Mouse (Mus musculus): Measurements from ENCODE around the gene Olfr1457. TPM values are rescaled to one million over a fixed set of nuclear protein-coding genes. Genes with fewer than 3 reads are reported as not detected.

The Olfr1457 gene
- total RNA-seq (2012; rRNA removed) = not detected in 2 replicates
- not detected for polyA plus RNA-seq (2012; ENCODE audit: insufficient read depth in 1 of 2, insufficient read length in 2 of 2, low read depth in 1 of 2, low replicate concordance in 2 of 2, missing spikeins in 1 of 2)

- no peak within 1 kb of the TSS for H3K9ac ChIP-seq (ENCODE audit: control insufficient read depth, low read depth, low read length, poor library complexity, severe bottlenecking)
- H3K9me3 ChIP-seq (replicated peaks; ENCODE audit: insufficient read depth, low read length) = no peaks in the 10 kb centered on the region
- H3K4me1 ChIP-seq (ENCODE audit: control insufficient read depth in 1 of 2, insufficient read depth in 2 of 2, low read length in 2 of 2) = no peaks in the 10 kb centered on the region
- no peaks in the 10 kb centered on the region for H3K27me3 ChIP-seq (ENCODE audit: control insufficient read depth in 1 of 2, insufficient read depth in 2 of 2, low read length in 2 of 2)
- no peak within 1 kb of the TSS for H3K4me3 ChIP-seq (ENCODE audit: control insufficient read depth in 1 of 2, insufficient read depth in 1 of 2, low read depth in 2 of 2, low read length in 2 of 2)
- TF ChIP-seq CHD1 (IDR thresholded peaks at IDR 0.05; ENCODE audit: low read depth, low read length) (no peak), E2F4 (IDR thresholded peaks at IDR 0.05; ENCODE audit: borderline replicate concordance, low read depth, low read length) (no peak), CTCF (IDR thresholded peaks at IDR 0.05 in 2 of 3, conservative IDR thresholded peaks at IDR 0.05 in 1 of 3; ENCODE audit: control insufficient read depth in 1 of 3, insufficient read depth in 1 of 3, low read depth in 2 of 3, low read length in 3 of 3, poor library complexity in 1 of 3, severe bottlenecking in 1 of 3) (no peak), GATA1 (IDR thresholded peaks at IDR 0.05; ENCODE audit: low read depth, low read length) (no peak), ZKSCAN1 (IDR thresholded peaks at IDR 0.05; ENCODE audit: low read depth, low read length) (no peak)
- H3K27ac ChIP-seq (ENCODE audit: control insufficient read depth, low read depth, low read length) = no peak within 1 kb of the TSS
- no peaks in the 10 kb centered on the region for H3K79me2 ChIP-seq (ENCODE audit: control insufficient read depth, insufficient read depth, low read length, poor library complexity)
- H3K36me3 ChIP-seq (ENCODE audit: control insufficient read depth in 1 of 2, insufficient read depth in 2 of 2, low read length in 2 of 2) = no peaks in the 10 kb centered on the region
- DNase-seq (ENCODE audit: low read depth, low spot score) = no peak
These were observed at the start of gene Olfr1457 for GRCm38 (mm10) chr19:13097791-13098190. Gene Olfr1457, minus strand, starts transcription at chr19:13097891.

- Histone ChIP-seq H3K27ac (ENCODE audit: control insufficient read depth, low read depth, low read length) (no peak within 1 kb of the TSS), H3K36me3 (ENCODE audit: control insufficient read depth in 1 of 2, insufficient read depth in 2 of 2, low read length in 2 of 2) (no peaks in the 10 kb centered on the region), H3K9me3 (replicated peaks; ENCODE audit: insufficient read depth, low read length) (no peaks in the 10 kb centered on the region), H3K27me3 (ENCODE audit: control insufficient read depth in 1 of 2, insufficient read depth in 2 of 2, low read length in 2 of 2) (no peaks in the 10 kb centered on the region), H3K4me1 (ENCODE audit: control insufficient read depth in 1 of 2, insufficient read depth in 2 of 2, low read length in 2 of 2) (no peaks in the 10 kb centered on the region), H3K79me2 (ENCODE audit: control insufficient read depth, insufficient read depth, low read length, poor library complexity) (no peaks in the 10 kb centered on the region), H3K9ac (ENCODE audit: control insufficient read depth, low read depth, low read length, poor library complexity, severe bottlenecking) (no peak within 1 kb of the TSS), H3K4me3 (ENCODE audit: control insufficient read depth in 1 of 2, insufficient read depth in 1 of 2, low read depth in 2 of 2, low read length in 2 of 2) (no peak within 1 kb of the TSS)
- DNase-seq (ENCODE audit: low read depth, low spot score) = no peak
- TF ChIP-seq POLR2AphosphoS5 (IDR thresholded peaks at IDR 0.05; ENCODE audit: borderline replicate concordance, low read depth, low read length) = no peak
- no peak for TF ChIP-seq CHD2 (IDR thresholded peaks at IDR 0.05; ENCODE audit: low read length)
- no peak for TF ChIP-seq TBP (IDR thresholded peaks at IDR 0.05; ENCODE audit: low read depth, low read length)
- no peak for TF ChIP-seq MXI1 (IDR thresholded peaks at IDR 0.05; ENCODE audit: low read depth, low read length)
- no peak for TF ChIP-seq RCOR1 (IDR thresholded peaks at IDR 0.05; ENCODE audit: low read depth, low read length)
- TF ChIP-seq SMC3 (IDR thresholded peaks at IDR 0.05; ENCODE audit: low read depth, low read length) = no peak
- no peak for TF ChIP-seq BHLHE40 (IDR thresholded peaks at IDR 0.05; ENCODE audit: borderline replicate concordance, low read depth, low read length)
- no peak for TF ChIP-seq KAT2A (conservative IDR thresholded peaks at IDR 0.05; ENCODE audit: low read depth, low read length)
- TF ChIP-seq NRF1 (IDR thresholded peaks at IDR 0.05; ENCODE audit: insufficient read depth, low read depth, low read length, poor library complexity, severe bottlenecking) = no peak
- TF ChIP-seq ZMIZ1 (IDR thresholded peaks at IDR 0.05; ENCODE audit: low read depth, low read length) = no peak
- no peak for TF ChIP-seq JUND (IDR thresholded peaks at IDR 0.05; ENCODE audit: low read depth, low read length)
- no peak for TF ChIP-seq EP300 (IDR thresholded peaks at IDR 0.05; ENCODE audit: low read depth in 1 of 2, low read length in 2 of 2)
These were observed 9.0 kb upstream of the Olfr1457 start, which contains the start of gene Olfr1458 for GRCm38 (mm10) chr19:13106675-13107074. Gene Olfr1458, minus strand, starts transcription at chr19:13106775.

Measured in MEL (cell line).